Mouse (Mus musculus) thymus, postnatal 0 days (tissue): ENCODE results near the gene Tktl1. TPM values are rescaled to one million over a fixed set of nuclear protein-coding genes. Genes with fewer than 3 reads are reported as not detected.

Experiments
- polyA plus RNA-seq: library from polyadenylated mRNA; unstranded; fragments of >200 nt; fragmentation: Nextera tagmentation; extraction: Ambion mirVana; gene quantifications from 2 replicates; pipeline ENCODE4 v1.2.1, GENCODE M21; 2015

Tktl1 gene
- polyA plus RNA-seq, 1 experiment from 2014 or later: 0.52 TPM

Other genes starting within 250 kb of the Tktl1 start
- 43.5 and 43.7 TPM in 2 replicates for gene Renbp, start 246.4 kb upstream of the Tktl1 start, polyA plus RNA-seq
- 47.2 and 55.7 TPM in 2 replicates for gene Hcfc1, start 210.9 kb upstream of the Tktl1 start, polyA plus RNA-seq
- gene Irak1, start 153.3 kb upstream of the Tktl1 start, polyA plus RNA-seq: 33.4 and 36.2 TPM in 2 replicates
- gene Opn1mw, start 49.8 kb upstream of the Tktl1 start, polyA plus RNA-seq: not detected in 2 replicates
- 16.6 and 16.7 TPM in 2 replicates for gene Mecp2, start 41.9 kb upstream of the Tktl1 start, polyA plus RNA-seq
- not detected in 2 replicates for gene Tex28, start 9.4 kb upstream of the Tktl1 start, polyA plus RNA-seq
- 108 and 110 TPM in 2 replicates for gene Flna, start 72.6 kb downstream of the Tktl1 start, polyA plus RNA-seq
- 19.6 and 22.5 TPM in 2 replicates for gene Emd, start 77.4 kb downstream of the Tktl1 start, polyA plus RNA-seq
- 838 and 891 TPM in 2 replicates for gene Rpl10, start 93.6 kb downstream of the Tktl1 start, polyA plus RNA-seq
- gene Taz, start 104.7 kb downstream of the Tktl1 start, polyA plus RNA-seq: 66.0 and 71.6 TPM in 2 replicates
- gene Dnase1l1, start 105.1 kb downstream of the Tktl1 start, polyA plus RNA-seq: 8.1 and 9.0 TPM in 2 replicates
- gene Atp6ap1, start 119.8 kb downstream of the Tktl1 start, polyA plus RNA-seq: 87.8 and 92.3 TPM in 2 replicates
- 104 and 107 TPM in 2 replicates for gene Gdi1, start 127.7 kb downstream of the Tktl1 start, polyA plus RNA-seq
- gene Fam50a, start 135.8 kb downstream of the Tktl1 start, polyA plus RNA-seq: 58.4 and 60.2 TPM in 2 replicates
- gene Plxna3, start 151.8 kb downstream of the Tktl1 start, polyA plus RNA-seq: 0.83 and 0.96 TPM in 2 replicates
- 123 and 138 TPM in 2 replicates for gene Lage3, start 176.4 kb downstream of the Tktl1 start, polyA plus RNA-seq
- gene Ubl4a, start 196.0 kb downstream of the Tktl1 start, polyA plus RNA-seq: 58.7 and 63.1 TPM in 2 replicates
- gene Slc10a3, start 196.1 kb downstream of the Tktl1 start, polyA plus RNA-seq: 19.8 and 20.1 TPM in 2 replicates
- gene Fam3a, start 216.0 kb downstream of the Tktl1 start, polyA plus RNA-seq: 22.7 and 23.2 TPM in 2 replicates
- gene Ikbkg, start 216.0 kb downstream of the Tktl1 start, polyA plus RNA-seq: 22.7 and 25.1 TPM in 2 replicates